Mouse (Mus musculus) lung, embryonic 16.5 days (tissue): ENCODE results near the gene Akap13. TPM values are rescaled to one million over a fixed set of nuclear protein-coding genes. Genes with fewer than 3 reads are reported as not detected.
"Not testable (repeated sequence)": the region's sequence is repeated elsewhere in the genome, so short reads cannot be mapped to it uniquely, and the experiment has no call there.

Experiments used
- ATAC-seq: fragments of 200-750 bp; cut with Nextera tagmentation; 2 replicates; pipeline ENCODE4 v1.8.0; 2017; ENCODE audit warnings: low read depth, mild to moderate bottlenecking, moderate library complexity
- H3K27ac ChIP-seq: fragments of 300-500 bp; sonication (generic); 2 replicates; pipeline ENCODE4 v1.5.1; 2014; ENCODE audit warnings: mild to moderate bottlenecking, control low read depth, low read length
- H3K27me3 ChIP-seq: fragments of 300-500 bp; sonication (generic); 2 replicates; pipeline ENCODE4 v1.6.1; 2014; ENCODE audit warnings: low read depth, low read length, mixed read lengths; ENCODE audit not compliant: control insufficient read depth, insufficient read depth
- H3K36me3 ChIP-seq: fragments of 300-500 bp; sonication (generic); 2 replicates; pipeline ENCODE4 v1.6.1; 2014; ENCODE audit warnings: low read length; ENCODE audit not compliant: control insufficient read depth, insufficient read depth
- H3K4me1 ChIP-seq: fragments of 300-500 bp; sonication (generic); replicated peaks from 2 replicates; pipeline ENCODE4 v1.6.1; 2014; ENCODE audit warnings: low read length, mixed read lengths; ENCODE audit not compliant: control insufficient read depth, insufficient read depth
- H3K4me2 ChIP-seq: fragments of 300-500 bp; sonication (generic); 2 replicates; pipeline ENCODE4 v1.6.1; 2014; ENCODE audit warnings: low read depth, low read length, control low read depth
- H3K4me3 ChIP-seq: fragments of 300-500 bp; sonication (generic); 2 replicates; pipeline ENCODE4 v1.5.1; 2014; ENCODE audit warnings: mild to moderate bottlenecking, low read length, control low read depth
- H3K9ac ChIP-seq: fragments of 300-500 bp; sonication (generic); 2 replicates; pipeline ENCODE4 v1.6.1; 2014; ENCODE audit warnings: low read length, control low read depth
- H3K9me3 ChIP-seq: fragments of 300-500 bp; sonication (generic); 2 replicates; pipeline ENCODE4 v1.6.1; 2016; ENCODE audit warnings: low read length; ENCODE audit not compliant: control insufficient read depth
- WGBS: fragments of 180-500 bp; shearing (Covaris S2); extraction: QIAGEN DNeasy Blood & Tissue Kit; methylation state at CpG from one replicate; pipeline ENCODE4 v1.1.7; 2014; 5-methylcytosine and 5-hydroxymethylcytosine counted together
- polyA plus RNA-seq: library from polyadenylated mRNA; unstranded; fragments of >200 nt; fragmentation: Nextera tagmentation; extraction: Ambion mirVana; gene quantifications from 2 replicates; pipeline ENCODE4 v1.2.1, GENCODE M21; 2015

Akap13 gene
- polyA plus RNA-seq, 1 experiment from 2014 or later = 39.0 TPM

GRCm38 (mm10) chr7:75759992-75760514 lies 304.7 kb downstream of the Akap13 start:
- Histone ChIP-seq H3K27ac (no peak overlapping the region), H3K36me3 (no peaks in the 10 kb centered on the region), H3K4me3 (no peak overlapping the region), H3K4me2 (no peak overlapping the region), H3K4me1 (no peaks in the 10 kb centered on the region), H3K9me3 (no peaks in the 10 kb centered on the region), H3K27me3 (no peaks in the 10 kb centered on the region), H3K9ac (no peak overlapping the region)
- WGBS = 76% methylated on average over 7 of the region's 7 CpGs
- ATAC-seq = no peak

- not testable (repeated sequence) for H3K27me3 ChIP-seq, ATAC-seq
- 61% methylated on average over 4 of the region's 4 CpGs for WGBS
Observed at GRCm38 (mm10) chr7:75760661-75761319, 305.5 kb downstream of the Akap13 start.

GRCm38 (mm10) chr7:75762225-75762624 lies 306.9 kb downstream of the Akap13 start:
- H3K4me2 ChIP-seq, H3K9ac ChIP-seq, H3K4me1 ChIP-seq, H3K27me3 ChIP-seq, H3K36me3 ChIP-seq, H3K27ac ChIP-seq, H3K9me3 ChIP-seq, H3K4me3 ChIP-seq, ATAC-seq: not testable (repeated sequence)
- 58% methylated on average over 1 of the region's 2 CpGs for WGBS

More at GRCm38 (mm10) chr7:75760661-75761319, 305.5 kb downstream of the Akap13 start:
- H3K4me2 ChIP-seq, H3K4me3 ChIP-seq, H3K9me3 ChIP-seq, H3K4me1 ChIP-seq, H3K36me3 ChIP-seq, H3K27ac ChIP-seq, H3K9ac ChIP-seq: not testable (repeated sequence)

GRCm38 (mm10) chr7:75767080-75767769 lies 311.9 kb downstream of the Akap13 start:
- H3K4me1 ChIP-seq, H3K4me2 ChIP-seq, H3K36me3 ChIP-seq, H3K27me3 ChIP-seq, ATAC-seq, H3K4me3 ChIP-seq, H3K9ac ChIP-seq, H3K9me3 ChIP-seq, H3K27ac ChIP-seq: not testable (repeated sequence)
- WGBS = 79% methylated on average over 1 of the region's 5 CpGs

- Histone ChIP-seq H3K36me3 (peaks cover 9% of the 10 kb centered on the region; the same call in 1 of the 2 replicates), H3K4me1 (no peaks in the 10 kb centered on the region), H3K4me2 (no peak overlapping the region), H3K4me3 (no peak overlapping the region), H3K27me3 (no peaks in the 10 kb centered on the region), H3K9ac (no peak overlapping the region), H3K27ac (no peak overlapping the region), H3K9me3 (no peaks in the 10 kb centered on the region)
- no peak for ATAC-seq
- 85% methylated on average over 2 of the region's 2 CpGs for WGBS
Observed at GRCm38 (mm10) chr7:75768169-75768568, 312.8 kb downstream of the Akap13 start.

- WGBS = 85% methylated on average over 9 of the region's 9 CpGs
- no peaks in the 10 kb centered on the region for H3K9me3 ChIP-seq
- H3K27me3 ChIP-seq = no peaks in the 10 kb centered on the region
- no peak overlapping the region for H3K9ac ChIP-seq
- H3K4me3 ChIP-seq = no peak overlapping the region
- no peak overlapping the region for H3K4me2 ChIP-seq
- H3K27ac ChIP-seq = no peak overlapping the region
- ATAC-seq = no peak
- peaks cover 9% of the 10 kb centered on the region; the same call in 1 of the 2 replicates for H3K36me3 ChIP-seq
- H3K4me1 ChIP-seq = no peaks in the 10 kb centered on the region
Observed at GRCm38 (mm10) chr7:75769909-75770308, 314.6 kb downstream of the Akap13 start.

- H3K9ac ChIP-seq, ATAC-seq, H3K4me1 ChIP-seq, H3K4me3 ChIP-seq, H3K9me3 ChIP-seq, H3K4me2 ChIP-seq, H3K27me3 ChIP-seq, H3K27ac ChIP-seq: not testable (repeated sequence)
- peaks cover 31% of the 10 kb centered on the region for H3K36me3 ChIP-seq
- WGBS = 89% methylated on average over 18 of the region's 18 CpGs
Observed at GRCm38 (mm10) chr7:75774095-75775078, 319.1 kb downstream of the Akap13 start.

GRCm38 (mm10) chr7:75778053-75778452 lies 322.7 kb downstream of the Akap13 start:
- Histone ChIP-seq H3K4me2 (no peak overlapping the region), H3K4me1 (no peaks in the 10 kb centered on the region; the same call in 1 of the 2 replicates), H3K9ac (no peak overlapping the region), H3K36me3 (peaks cover 24% of the 10 kb centered on the region), H3K4me3 (no peak overlapping the region), H3K9me3 (no peaks in the 10 kb centered on the region), H3K27ac (no peak overlapping the region), H3K27me3 (no peaks in the 10 kb centered on the region)
- ATAC-seq = no peak
- 68% methylated on average over 2 of the region's 2 CpGs for WGBS
